Mouse (Mus musculus): ENCODE measurements around the gene Dclre1b.

GRCm38 (mm10) chr3:103809799-103810150 lies 531 bp upstream of the Dclre1b start:
- TF ChIP-seq CTCF (IDR thresholded peaks at IDR 0.05; ENCODE audit: control insufficient read depth, insufficient read depth, low read length), result no peak
- no peak for TF ChIP-seq POLR2A (IDR thresholded peaks at IDR 0.05; ENCODE audit: borderline replicate concordance, control insufficient read depth, low read depth, low read length)

Data from bone marrow, adult 2 months (tissue).